Mouse (Mus musculus) olfactory bulb, adult 2 months (tissue): Measurements from ENCODE around the gene Lnx2. TPM values are rescaled to one million over a fixed set of nuclear protein-coding genes. Genes with fewer than 3 reads are reported as not detected.

Experiments
- H3K27ac ChIP-seq: fragments of 200-500 bp; 2 replicates; pipeline ENCODE4 v1.5.1; 2012; ENCODE audit warnings: low read depth, low read length; ENCODE audit not compliant: insufficient read depth
- H3K4me1 ChIP-seq: fragments of 200-500 bp; 2 replicates; pipeline ENCODE4 v1.6.1; 2012; ENCODE audit warnings: low read length; ENCODE audit not compliant: control insufficient read depth, insufficient read depth
- H3K4me3 ChIP-seq: fragments of 200-500 bp; 2 replicates; pipeline ENCODE4 v1.5.1; 2012; ENCODE audit warnings: mild to moderate bottlenecking, low read depth, low read length, moderate library complexity; ENCODE audit not compliant: insufficient read depth
- CTCF ChIP-seq: fragments of 200-500 bp; IDR thresholded peaks from 2 replicates; pipeline ENCODE4 v1.5.1; 2012; ENCODE audit warnings: low read depth, mild to moderate bottlenecking, low read length, moderate library complexity; ENCODE audit not compliant: insufficient read depth
- POLR2A ChIP-seq: fragments of 200-500 bp; IDR thresholded peaks from 2 replicates; pipeline ENCODE4 v1.6.1; 2012; ENCODE audit warnings: mild to moderate bottlenecking, low read depth, low read length, moderate library complexity; ENCODE audit not compliant: insufficient read depth
- WGBS: fragments of 180-500 bp; shearing (Covaris S2); methylation state at CpG from one replicate; pipeline ENCODE4 v1.1.7; 2018; 5-methylcytosine and 5-hydroxymethylcytosine counted together
- polyA plus RNA-seq: library from polyadenylated mRNA; stranded (reverse); fragments of >200 nt; gene quantifications from 2 replicates; pipeline ENCODE4 v1.2.4, GENCODE M21; 2012; ENCODE audit warnings: low replicate concordance; ENCODE audit not compliant: missing spikeins, insufficient read depth, insufficient read length

Gene Lnx2
- polyA plus RNA-seq, 1 experiment = not detected

GRCm38 (mm10) chr5:147085201-147085894 is 9.0 kb upstream of the Lnx2 start:
- Histone ChIP-seq H3K27ac (no peak overlapping the region), H3K4me3 (no peak overlapping the region), H3K4me1 (peaks cover 7% of the 10 kb centered on the region; the same call in 1 of the 2 replicates)
- 53% methylated on average over 9 of the region's 9 CpGs for WGBS
- no peak for TF ChIP-seq CTCF
- no peak for TF ChIP-seq POLR2A

GRCm38 (mm10) chr5:147078110-147078900 is 1.9 kb upstream of the Lnx2 start:
- no peak for TF ChIP-seq CTCF
- no peak for TF ChIP-seq POLR2A
- H3K4me3 ChIP-seq = peak overlapping the region; percentile 84
- H3K27ac ChIP-seq = no peak overlapping the region
- no peaks in the 10 kb centered on the region for H3K4me1 ChIP-seq
- 41% methylated on average over 11 of the region's 11 CpGs for WGBS

GRCm38 (mm10) chr5:147077305-147078034 is 1.1 kb upstream of the Lnx2 start:
- WGBS = under 1% methylated on average over 57 of the region's 57 CpGs
- Histone ChIP-seq H3K4me3 (peak overlapping the region; percentile 84), H3K4me1 (no peaks in the 10 kb centered on the region), H3K27ac (0 out of 2 replicates have a peak overlapping the region, but pooled peaks have one; percentile 8)
- TF ChIP-seq CTCF = no peak
- no peak; the same call in 1 of the 2 replicates for TF ChIP-seq POLR2A

GRCm38 (mm10) chr5:147076799-147077165 is 396 bp upstream of the Lnx2 start, which contains the start of gene Polr1d:
TSS of gene Polr1d (plus strand) at chr5:147077050.
- TF ChIP-seq CTCF (no peak), POLR2A (no peak)
- no peaks in the 10 kb centered on the region for H3K4me1 ChIP-seq
- peak within 1 kb of the TSS; percentile 9 for H3K27ac ChIP-seq
- WGBS = 0% methylated on average over 17 of the region's 17 CpGs
- H3K4me3 ChIP-seq = peak within 1 kb of the TSS; percentile 84

- peak overlapping the region; percentile 84 for H3K4me3 ChIP-seq
- H3K4me1 ChIP-seq = peaks cover 3% of the 10 kb centered on the region; the same call in 1 of the 2 replicates
- TF ChIP-seq CTCF (no peak), POLR2A (no peak)
- 18% methylated on average over 21 of the region's 21 CpGs for WGBS
- H3K27ac ChIP-seq = peak overlapping the region; percentile 9; the same call in 1 of the 2 replicates
These were observed 1.0 kb downstream of the Lnx2 start for GRCm38 (mm10) chr5:147075103-147076025.

GRCm38 (mm10) chr5:147073805-147074204 is 2.6 kb downstream of the Lnx2 start:
- Histone ChIP-seq H3K4me3 (no peak overlapping the region), H3K27ac (no peak overlapping the region), H3K4me1 (peaks cover 7% of the 10 kb centered on the region; the same call in 1 of the 2 replicates)
- TF ChIP-seq POLR2A (no peak), CTCF (no peak)
- 87% methylated on average over 6 of the region's 6 CpGs for WGBS

- 76% methylated on average over 4 of the region's 4 CpGs for WGBS
- Histone ChIP-seq H3K27ac (no peak overlapping the region), H3K4me3 (no peak overlapping the region), H3K4me1 (peaks cover 7% of the 10 kb centered on the region; the same call in 1 of the 2 replicates)
- no peak for TF ChIP-seq POLR2A
These were observed 4.5 kb downstream of the Lnx2 start for GRCm38 (mm10) chr5:147071886-147072285.

- 85% methylated on average over 16 of the region's 16 CpGs for WGBS
- Histone ChIP-seq H3K27ac (no peak overlapping the region), H3K4me3 (no peak overlapping the region), H3K4me1 (peaks cover 7% of the 10 kb centered on the region; the same call in 1 of the 2 replicates)
- TF ChIP-seq CTCF (no peak), POLR2A (no peak)
These were observed 5.4 kb downstream of the Lnx2 start for GRCm38 (mm10) chr5:147070791-147071516.
